Mouse (Mus musculus) heart, embryonic 10.5 days (tissue): Measurements from ENCODE around the gene Muc2. TPM values are rescaled to one million over a fixed set of nuclear protein-coding genes. Genes with fewer than 3 reads are reported as not detected.

Source experiments
- DNase-seq: peaks from one replicate; pipeline ENCODE4 v3.0.0-alpha.2; 2017; ENCODE audit warnings: low spot score
- H3K27ac ChIP-seq: fragments of 300-500 bp; sonication (generic); 2 replicates; pipeline ENCODE4 v1.5.1; 2016; ENCODE audit warnings: mild to moderate bottlenecking
- H3K27me3 ChIP-seq: fragments of 300-500 bp; sonication (generic); 2 replicates; pipeline ENCODE4 v1.6.1; 2016; ENCODE audit warnings: mild to moderate bottlenecking; ENCODE audit not compliant: poor library complexity, insufficient read depth, severe bottlenecking
- H3K36me3 ChIP-seq: fragments of 300-500 bp; sonication (generic); 2 replicates; pipeline ENCODE4 v1.6.1; 2016; ENCODE audit warnings: mild to moderate bottlenecking, moderate library complexity
- H3K4me1 ChIP-seq: fragments of 300-500 bp; sonication (generic); 2 replicates; pipeline ENCODE4 v1.6.1; 2016; ENCODE audit warnings: mild to moderate bottlenecking
- H3K4me3 ChIP-seq: fragments of 300-500 bp; sonication (generic); 2 replicates; pipeline ENCODE4 v1.5.1; 2016; ENCODE audit warnings: mild to moderate bottlenecking, moderate library complexity
- H3K9me3 ChIP-seq: fragments of 300-500 bp; sonication (generic); 2 replicates; pipeline ENCODE4 v1.6.1; 2016; ENCODE audit warnings: mild to moderate bottlenecking, moderate library complexity
- WGBS: fragments of 180-500 bp; shearing (Covaris S2); methylation state at CpG from one replicate; pipeline ENCODE4 v1.1.7; 2016; 5-methylcytosine and 5-hydroxymethylcytosine counted together
- polyA plus RNA-seq: library from polyadenylated mRNA; unstranded; fragments of >200 nt; fragmentation: Nextera tagmentation; extraction: Ambion mirVana; gene quantifications from 2 replicates; pipeline ENCODE4 v1.2.1, GENCODE M21; 2016

Gene Muc2
- polyA plus RNA-seq, 1 experiment from 2014 or later: 0.21 TPM

DNA sequence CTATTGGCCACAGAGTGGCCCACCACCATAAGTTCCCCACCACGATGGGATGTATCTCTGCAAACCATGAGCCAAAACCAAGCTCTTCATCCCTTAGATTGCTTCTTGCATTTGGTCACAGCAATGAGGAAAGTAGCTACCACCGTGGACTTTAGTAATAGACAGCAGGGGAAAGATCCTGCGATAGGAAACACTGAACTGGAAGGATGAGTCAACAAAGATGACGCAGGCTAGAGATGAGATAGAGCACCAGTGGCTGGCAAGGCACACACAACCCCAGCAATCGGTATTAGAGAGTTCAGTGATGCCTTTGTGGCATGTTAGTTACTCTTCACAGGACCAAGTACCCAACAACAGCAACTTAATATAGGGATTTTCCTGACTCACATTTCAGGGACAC, 86.1 kb downstream of the Muc2 start:
- Histone ChIP-seq H3K36me3 (no peaks in the 10 kb centered on the region), H3K27ac (no peak overlapping the region), H3K9me3 (no peaks in the 10 kb centered on the region), H3K4me3 (no peak overlapping the region), H3K4me1 (peaks cover 11% of the 10 kb centered on the region; the same call in 1 of the 2 replicates), H3K27me3 (peaks cover 4% of the 10 kb centered on the region; the same call in 1 of the 2 replicates)
- DNase-seq: no peak
- WGBS: 76% methylated on average over 5 of the region's 5 CpGs

- no peaks in the 10 kb centered on the region for H3K36me3 ChIP-seq
These were observed 98.7 kb downstream of the Muc2 start, which contains the start of gene Muc5ac for GRCm38 (mm10) chr7:141788677-141789452. Gene Muc5ac (plus strand): TSS chr7:141788972.

DNA sequence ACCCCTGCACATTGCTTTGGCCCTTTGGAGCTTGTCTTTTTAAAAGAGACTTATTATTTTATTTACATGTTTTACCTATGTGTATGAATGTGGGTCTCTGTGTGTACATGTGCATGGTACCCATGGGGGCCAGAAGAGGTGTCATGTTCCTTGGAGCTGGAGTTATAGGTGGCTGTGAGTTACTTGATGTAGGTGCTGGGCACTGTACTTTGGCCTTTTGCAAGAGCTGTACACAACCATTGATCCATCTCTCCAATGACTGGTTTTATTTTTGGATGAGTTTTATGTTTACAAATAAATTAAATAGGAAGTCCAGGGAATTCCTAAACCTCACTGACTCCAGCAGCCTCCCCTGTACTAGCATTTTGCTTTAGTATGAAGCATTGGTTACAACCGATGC, 104.1 kb downstream of the Muc2 start:
- no peak for DNase-seq
- H3K36me3 ChIP-seq: no peaks in the 10 kb centered on the region
- peaks cover 24% of the 10 kb centered on the region for H3K9me3 ChIP-seq
- H3K27me3 ChIP-seq: peaks cover 7% of the 10 kb centered on the region; the same call in 1 of the 2 replicates
- H3K4me1 ChIP-seq: no peaks in the 10 kb centered on the region
- no peak overlapping the region for H3K4me3 ChIP-seq
- 89% methylated on average over 1 of the region's 1 CpGs for WGBS
- H3K27ac ChIP-seq: no peak overlapping the region

More at GRCm38 (mm10) chr7:141788677-141789452, 98.7 kb downstream of the Muc2 start, which contains the start of gene Muc5ac:
- WGBS: 80% methylated on average over 6 of the region's 6 CpGs
- DNase-seq: no peak
- no peak within 1 kb of the TSS for H3K27ac ChIP-seq
- H3K9me3 ChIP-seq: no peaks in the 10 kb centered on the region
- no peaks in the 10 kb centered on the region for H3K4me1 ChIP-seq
- peaks cover 7% of the 10 kb centered on the region; the same call in 1 of the 2 replicates for H3K27me3 ChIP-seq
- H3K4me3 ChIP-seq: no peak within 1 kb of the TSS

GRCm38 (mm10) chr7:141803206-141803605, 113.1 kb downstream of the Muc2 start:
- Histone ChIP-seq H3K9me3 (peaks cover 10% of the 10 kb centered on the region), H3K4me3 (no peak overlapping the region), H3K4me1 (no peaks in the 10 kb centered on the region), H3K27ac (no peak overlapping the region), H3K36me3 (no peaks in the 10 kb centered on the region), H3K27me3 (0 out of 2 replicates have a peak, but pooled peaks cover 6% of the 10 kb centered on the region)
- no peak for DNase-seq
- 87% methylated on average over 7 of the region's 7 CpGs for WGBS

Other genes with a start within 250 kb of the Muc2 start
- 18.0 and 18.2 TPM in 2 replicates for gene Pidd1, start 246.3 kb upstream of the Muc2 start, polyA plus RNA-seq
- gene Rplp2, start 243.0 kb upstream of the Muc2 start, polyA plus RNA-seq: 882 and 900 TPM in 2 replicates
- gene Pnpla2, start 235.1 kb upstream of the Muc2 start, polyA plus RNA-seq: 28.3 and 38.9 TPM in 2 replicates
- 14.0 and 14.6 TPM in 2 replicates for gene Cracr2b, start 229.2 kb upstream of the Muc2 start, polyA plus RNA-seq
- 23.1 and 38.2 TPM in 2 replicates for gene Cd151, start 222.9 kb upstream of the Muc2 start, polyA plus RNA-seq
- 73.2 and 74.5 TPM in 2 replicates for gene Polr2l, start 215.2 kb upstream of the Muc2 start, polyA plus RNA-seq
- gene Tspan4, start 215.1 kb upstream of the Muc2 start, polyA plus RNA-seq: 69.0 and 70.8 TPM in 2 replicates
- 40.5 and 45.3 TPM in 2 replicates for gene Chid1, start 150.5 kb upstream of the Muc2 start, polyA plus RNA-seq
- 79.5 and 79.9 TPM in 2 replicates for gene Ap2a2, start 128.2 kb upstream of the Muc2 start, polyA plus RNA-seq
- gene Muc6, start 35.0 kb upstream of the Muc2 start, polyA plus RNA-seq: 0.09 and 0.13 TPM in 2 replicates
- not detected in 2 replicates for gene Muc5ac, start 98.6 kb downstream of the Muc2 start, polyA plus RNA-seq
- gene Muc5b, start 148.7 kb downstream of the Muc2 start, polyA plus RNA-seq: 0.01 and 0.03 TPM in 2 replicates
- 39.6 and 45.1 TPM in 2 replicates for gene Tollip, start 228.2 kb downstream of the Muc2 start, polyA plus RNA-seq